Mouse (Mus musculus) erythroid progenitor cell, adult 5-6 weeks (primary cell): ENCODE results near the gene Zeb2. TPM values are rescaled to one million over a fixed set of nuclear protein-coding genes. Genes with fewer than 3 reads are reported as not detected.
A peak's percentile ranks its signal among the peaks of the same experiment; 100 is the strongest.

ENCODE experiments used
- ATAC-seq: replicated peaks from 2 replicates; pipeline ENCODE4 v1.8.0; 2016; ENCODE audit warnings: moderate number of reproducible peaks, mild to moderate bottlenecking, moderate TSS enrichment, inconsistent platforms; ENCODE audit not compliant: poor library complexity, low FRiP score, severe bottlenecking
- total RNA-seq, 2 experiments: library from RNA; stranded (forward) in 1 of 2; stranded (reverse) in 1 of 2; fragments of 150-400 nt in 1 of 2; fragments of 186-747, 209-891 nt in 1 of 2; gene quantifications; 2 replicates each; pipeline versions ENCODE4 v1.2.3 to v1.2.4; 2015 to 2017; ENCODE audit warnings: low replicate concordance in 2 of 2

Gene Zeb2
- total RNA-seq, 2 experiments from 2014 or later = 49.9 to 60.1 TPM

DNA sequence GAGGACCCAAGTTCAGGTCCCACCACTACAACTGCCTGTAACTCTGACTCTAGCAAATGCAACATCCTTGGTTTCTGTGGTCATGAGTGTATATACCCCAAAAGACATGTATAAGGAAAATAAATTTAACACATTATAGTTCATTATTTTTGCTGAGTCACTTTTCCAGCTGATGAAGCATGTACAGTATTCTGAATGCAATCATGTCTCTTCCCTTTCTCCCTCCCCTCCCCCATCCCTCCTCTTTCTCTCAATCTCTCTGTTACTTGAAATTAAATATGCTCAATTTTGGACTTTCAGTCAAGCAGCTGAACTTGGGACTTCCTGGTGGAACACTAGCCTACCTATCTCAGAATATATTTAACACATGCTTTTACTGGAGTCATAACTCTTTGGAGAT lies 77.7 kb downstream of the Zeb2 start:
- peak; percentile 45; the same call in 1 of the 2 replicates for ATAC-seq

DNA sequence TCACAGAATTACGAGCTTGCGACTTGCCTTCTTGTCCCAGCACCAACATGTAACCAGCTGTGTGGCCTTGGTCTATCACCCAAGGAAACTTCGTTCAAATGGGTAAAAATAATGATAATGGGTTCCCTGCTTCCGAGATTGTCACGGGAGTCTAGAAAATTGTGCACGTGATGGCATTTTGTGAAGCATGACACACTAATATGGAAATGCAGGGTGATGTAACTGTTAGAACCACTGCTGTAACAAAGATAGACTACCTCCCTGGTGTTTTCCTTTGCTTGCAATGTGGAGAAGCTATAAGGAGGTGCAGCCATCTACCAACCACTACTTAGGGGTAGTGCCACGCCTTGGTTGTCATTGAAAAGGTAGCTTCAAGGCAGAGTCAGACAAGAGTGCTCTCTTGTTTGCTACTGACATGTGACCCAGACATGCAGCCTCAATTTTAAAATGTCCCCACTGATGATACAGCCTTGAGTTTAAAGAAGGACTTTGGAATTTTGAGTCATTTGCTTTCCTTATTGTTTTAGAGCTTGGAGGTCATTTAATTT lies 89.0 kb downstream of the Zeb2 start:
- no peak for ATAC-seq

DNA sequence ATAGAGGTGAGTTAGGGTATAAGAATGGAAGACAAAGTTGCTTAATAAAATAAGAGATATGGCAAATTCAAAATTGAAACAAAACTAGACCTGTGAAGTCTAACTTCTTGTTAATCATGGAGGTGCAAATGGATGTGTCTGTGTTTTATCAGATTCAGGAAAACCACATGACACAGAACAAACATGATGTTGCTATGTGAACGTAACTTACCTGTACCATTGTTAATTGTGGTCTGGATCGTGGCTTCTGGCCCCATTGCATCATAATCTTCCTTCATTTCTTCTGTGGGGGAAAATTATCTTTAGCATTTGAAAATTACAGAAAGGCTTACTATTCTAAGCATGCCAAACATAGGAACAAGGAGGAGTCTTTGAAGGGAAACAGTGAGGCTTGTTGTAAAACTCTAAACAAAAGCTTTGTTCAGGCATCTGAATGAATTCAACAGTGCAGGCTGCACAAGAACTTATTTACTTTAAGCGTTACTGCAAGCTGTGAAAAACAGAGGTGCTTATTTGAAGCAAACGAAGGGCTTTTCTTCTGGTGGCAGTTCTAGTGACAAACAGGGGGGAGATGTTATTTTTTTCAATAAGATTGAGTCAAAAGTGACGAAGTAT lies 99.9 kb downstream of the Zeb2 start:
- ATAC-seq = no peak

DNA sequence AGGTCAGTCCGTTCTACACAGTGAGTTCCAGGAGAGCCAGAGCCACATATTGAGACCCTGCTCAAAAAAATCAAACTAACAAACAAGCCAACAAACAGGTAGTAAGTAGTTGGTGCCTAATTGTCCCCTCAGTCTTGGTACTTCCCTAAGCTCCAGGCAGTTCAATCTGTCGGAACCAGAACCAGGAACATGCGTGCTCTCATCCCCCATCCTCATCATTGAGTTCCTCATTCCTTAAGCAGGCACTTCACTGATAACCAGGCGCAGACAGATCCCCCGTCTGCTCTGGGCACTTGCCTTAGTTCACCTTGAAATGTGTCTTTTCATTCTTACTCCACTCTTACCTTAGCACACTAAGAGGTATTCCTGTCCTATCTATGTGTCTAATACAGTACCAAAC lies 103.9 kb downstream of the Zeb2 start:
- 0 out of 2 replicates have a peak, but pooled peaks have one; percentile 25 for ATAC-seq

DNA sequence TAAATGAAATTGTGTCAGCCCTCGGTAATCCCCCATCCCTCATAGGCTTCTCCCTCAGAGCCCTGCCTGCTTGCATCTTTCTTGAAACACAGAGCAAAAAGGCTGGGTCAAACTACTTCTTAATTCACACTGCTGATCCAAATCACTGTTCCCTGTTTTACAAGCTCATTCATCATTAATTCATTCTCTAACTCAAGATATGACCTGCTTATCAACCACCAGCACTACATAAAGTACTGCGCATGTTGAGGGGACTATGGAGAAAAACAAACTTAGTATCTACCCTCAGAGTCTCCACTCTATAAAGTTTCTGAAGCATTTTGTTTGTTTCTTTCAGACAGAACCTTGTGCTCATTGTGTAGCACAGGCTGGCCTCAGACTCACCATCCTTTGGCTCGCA lies 104.5 kb downstream of the Zeb2 start:
- no peak for ATAC-seq

DNA sequence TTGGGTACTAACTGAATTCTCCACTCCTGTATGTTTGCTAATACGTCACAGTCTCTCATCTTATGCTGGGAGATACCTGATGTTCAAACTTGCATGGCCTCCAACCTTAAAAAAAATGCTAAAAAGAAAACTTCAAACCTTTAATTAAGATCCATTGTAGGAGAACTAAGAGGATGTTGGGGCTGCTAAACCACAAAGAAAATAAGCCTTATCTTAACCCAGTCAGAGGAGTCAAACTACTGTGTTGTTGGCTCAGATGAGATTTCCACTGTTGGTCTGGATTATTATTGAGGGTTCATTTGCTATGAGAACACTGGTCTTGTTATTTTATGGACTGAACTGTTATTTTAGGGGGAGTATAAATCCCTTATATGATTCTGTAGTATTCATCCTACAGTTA lies 106.5 kb downstream of the Zeb2 start:
- no peak for ATAC-seq

DNA sequence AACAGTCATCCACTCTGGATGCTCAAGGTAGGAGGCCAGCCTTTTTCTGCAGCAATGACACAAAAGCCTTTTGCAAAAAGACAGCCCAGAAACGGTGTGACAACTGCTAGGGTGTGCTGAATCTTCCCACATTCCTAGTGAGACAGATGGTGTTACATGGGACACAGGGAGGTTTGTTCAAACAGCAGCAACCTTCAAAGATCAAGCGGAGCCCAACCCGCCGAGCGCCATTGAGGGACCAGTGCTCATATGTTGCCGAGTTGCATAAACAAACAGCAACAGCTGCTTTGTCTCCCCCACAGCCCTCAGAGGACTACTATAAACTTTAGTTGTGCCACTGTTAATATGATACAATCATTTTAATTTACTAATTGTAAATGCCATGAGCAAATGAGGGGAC lies 117.3 kb downstream of the Zeb2 start:
- no peak for ATAC-seq

DNA sequence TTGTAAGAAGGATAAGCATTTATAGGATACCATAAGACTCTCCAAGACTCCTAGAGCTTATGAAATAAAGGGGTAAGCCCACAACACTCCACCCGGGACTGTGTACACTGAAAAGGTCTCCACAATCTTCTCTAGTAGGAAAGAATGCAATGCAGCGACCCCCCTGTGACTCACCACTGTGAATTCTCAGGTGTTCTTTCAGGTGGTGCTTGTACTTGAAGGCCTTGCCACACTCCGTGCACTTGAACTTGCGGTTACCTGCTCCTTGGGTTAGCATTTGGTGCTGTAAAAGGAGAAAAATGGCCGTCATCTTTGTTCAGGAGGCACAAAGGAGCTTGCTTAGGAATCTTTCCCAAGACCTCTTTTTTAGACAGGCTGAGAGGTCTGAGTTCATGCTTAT lies 118.5 kb downstream of the Zeb2 start:
- ATAC-seq = no peak

DNA sequence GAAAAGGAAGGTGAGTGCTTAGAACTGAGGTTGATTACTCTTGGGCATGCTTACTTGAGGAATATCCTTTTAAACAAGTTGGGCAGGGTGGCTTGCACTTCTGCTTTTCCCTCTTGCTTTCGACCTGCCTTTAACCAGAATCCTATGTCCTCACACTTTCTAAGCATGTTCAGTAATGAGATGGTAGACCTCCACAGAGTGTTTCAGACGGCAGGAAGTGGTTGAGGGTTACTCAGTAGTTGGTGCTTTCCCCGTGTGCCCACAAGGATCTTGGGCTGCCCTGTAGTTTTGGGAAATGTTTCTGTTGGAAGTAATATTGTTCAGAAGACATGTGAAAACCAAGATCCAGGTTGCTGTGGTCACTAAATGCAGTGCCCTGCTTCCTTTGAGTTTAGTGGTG lies 135.5 kb downstream of the Zeb2 start:
- ATAC-seq = no peak

DNA sequence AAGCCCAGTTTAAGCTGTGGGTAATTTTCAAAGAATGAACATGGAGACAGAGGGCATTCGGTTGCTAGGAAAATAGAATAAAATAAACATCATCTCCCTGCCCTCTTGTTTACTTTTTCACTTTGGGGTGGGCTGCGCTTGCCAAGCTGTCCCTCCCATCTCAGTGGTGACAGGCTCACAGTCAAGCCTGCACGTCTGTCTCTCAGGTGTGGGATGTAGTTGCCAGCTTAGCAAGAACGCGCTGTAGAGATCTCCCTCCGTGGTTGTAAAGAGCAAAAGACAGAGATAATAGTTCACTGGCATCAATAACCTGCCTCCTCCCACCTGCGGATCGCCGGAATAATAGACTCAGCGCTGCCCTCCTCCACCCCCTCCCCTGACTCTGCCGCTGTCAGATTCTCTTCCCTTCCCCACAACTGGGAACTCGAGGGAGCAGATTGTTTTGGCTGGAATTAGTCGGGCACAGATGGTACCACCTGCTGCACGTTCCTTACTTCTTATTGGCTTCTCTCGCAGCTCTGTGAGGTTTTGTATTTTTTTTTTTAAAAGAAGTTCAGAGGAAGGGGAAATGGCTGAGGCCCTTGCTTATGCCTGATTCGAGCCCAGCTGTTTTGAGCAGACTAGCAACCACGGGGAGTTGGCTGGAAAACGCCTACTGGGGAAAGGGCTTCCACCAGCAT lies 138.0 kb downstream of the Zeb2 start:
- ATAC-seq = no peak

DNA sequence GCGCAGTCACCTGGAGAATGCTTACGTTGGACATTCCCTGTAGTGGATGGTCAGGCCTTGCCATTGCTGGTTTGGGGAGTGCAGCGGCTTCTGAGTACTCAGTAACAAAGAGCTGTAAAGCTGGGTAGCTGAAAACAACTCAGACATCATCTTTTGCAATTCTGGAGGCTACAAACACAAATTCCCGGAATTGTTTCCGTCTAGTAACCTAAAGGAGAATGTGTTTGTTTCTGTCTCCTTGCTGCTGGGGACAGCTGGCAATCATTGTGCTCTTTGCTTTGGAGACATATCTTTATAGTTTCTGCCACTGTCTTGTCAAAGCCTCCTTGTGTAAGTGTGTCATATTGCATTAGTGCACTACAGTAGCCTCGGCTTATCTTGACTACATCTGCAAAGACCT lies 139.2 kb downstream of the Zeb2 start:
- ATAC-seq = no peak

DNA sequence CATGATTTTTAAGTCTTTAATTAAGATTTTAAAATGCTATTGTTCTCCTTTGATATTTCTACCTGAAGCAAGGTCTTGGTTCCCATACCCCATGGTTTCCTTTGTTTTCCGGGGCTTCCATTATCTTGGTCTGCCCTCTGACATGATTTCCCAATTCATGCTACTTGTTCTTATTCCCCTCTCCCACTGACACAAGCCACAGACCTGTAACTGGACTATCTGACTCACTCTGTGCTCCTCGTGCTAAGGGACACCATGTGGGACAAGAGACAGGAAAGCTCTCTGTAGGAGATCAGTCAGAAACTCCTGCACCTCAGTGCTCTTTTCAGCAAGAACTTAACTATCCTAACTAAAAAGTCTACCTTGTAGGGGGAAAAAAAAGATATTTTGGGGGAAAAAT lies 139.6 kb downstream of the Zeb2 start:
- ATAC-seq = no peak

DNA sequence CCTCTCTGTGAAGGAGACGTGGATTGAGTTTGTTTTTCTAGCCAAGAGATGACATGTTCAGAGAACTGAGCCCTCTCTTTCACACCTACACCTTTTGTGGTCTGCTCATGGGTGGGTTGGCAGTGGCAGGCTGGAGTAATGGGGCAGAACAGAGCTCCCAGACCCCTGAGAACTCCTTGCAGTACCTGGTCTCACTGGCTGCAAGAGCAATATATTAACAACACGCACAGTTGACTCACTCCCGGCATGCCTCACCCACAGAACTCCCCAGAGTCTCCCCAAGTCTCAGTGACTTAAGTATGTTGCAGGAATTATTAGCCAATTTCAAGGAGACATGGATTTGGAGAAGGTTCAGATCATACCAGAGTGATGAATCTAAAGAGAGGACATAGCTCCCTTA lies 140.1 kb downstream of the Zeb2 start:
- ATAC-seq = no peak

DNA sequence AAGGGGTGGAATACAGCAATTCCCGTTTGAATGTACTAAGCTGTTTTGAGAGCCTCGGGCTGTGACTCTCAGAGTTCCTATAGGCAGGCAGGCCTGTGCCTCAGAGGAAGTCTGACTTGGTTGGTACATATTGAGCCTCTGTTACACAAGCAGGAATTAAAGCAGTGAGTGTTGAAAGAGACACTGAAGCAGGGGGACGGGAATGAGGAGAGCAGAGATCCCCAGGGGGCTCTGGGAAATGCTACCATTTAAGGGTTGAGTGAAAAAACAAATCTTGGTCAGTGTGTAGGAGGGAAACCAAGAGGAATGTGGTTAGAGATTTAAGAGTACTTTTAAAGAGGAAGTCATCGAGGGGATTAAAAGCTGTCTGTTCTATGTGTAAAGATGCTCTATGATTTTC lies 140.7 kb downstream of the Zeb2 start:
- no peak for ATAC-seq

DNA sequence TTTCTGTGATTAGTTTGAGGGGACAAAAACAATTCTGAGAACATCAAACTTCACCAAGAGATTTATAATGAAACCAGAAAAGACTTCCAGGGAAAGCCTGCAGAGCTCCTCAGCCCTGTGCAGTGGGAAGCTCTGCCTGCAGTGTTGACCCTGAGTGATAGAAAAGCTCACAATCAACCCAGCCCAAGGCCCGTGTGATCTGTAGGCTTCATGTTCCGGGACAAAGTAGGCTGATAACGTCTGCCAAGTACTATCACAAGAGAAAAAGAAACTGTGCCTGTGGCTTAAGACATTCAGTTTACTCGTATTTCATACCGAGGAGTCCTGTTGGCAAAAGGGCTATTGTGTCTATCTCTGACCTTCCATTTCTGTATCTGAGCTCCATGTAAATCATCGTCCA lies 143.4 kb downstream of the Zeb2 start:
- 0 out of 2 replicates have a peak, but pooled peaks have one; percentile 11 for ATAC-seq

DNA sequence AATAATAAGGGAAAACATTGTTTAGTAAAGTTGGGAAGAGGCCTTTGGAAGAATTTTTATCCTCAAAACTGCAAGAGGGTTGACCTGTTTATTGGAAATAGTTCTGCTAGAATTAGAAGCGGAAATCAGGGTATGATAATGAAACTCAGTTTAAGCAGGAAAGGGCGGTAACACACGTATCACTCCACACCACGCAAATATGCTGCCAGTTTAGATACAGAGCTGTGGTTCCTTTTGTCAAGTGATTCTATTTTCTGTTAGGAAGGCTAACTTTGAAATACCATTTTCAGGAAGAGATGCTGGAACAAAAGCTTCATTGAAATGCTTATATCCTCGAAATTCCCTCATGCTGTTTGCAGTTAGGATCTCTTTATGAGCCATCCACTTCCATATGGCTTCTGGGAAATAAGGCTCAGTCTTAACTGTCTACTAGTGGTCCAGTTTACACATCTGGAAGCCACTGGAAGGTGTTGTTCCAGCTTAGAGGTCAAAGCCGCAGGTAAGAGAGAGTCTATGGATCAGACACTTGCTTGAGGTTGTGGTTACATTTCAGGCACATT lies 147.0 kb downstream of the Zeb2 start:
- ATAC-seq = no peak; the same call in 1 of the 2 replicates

DNA sequence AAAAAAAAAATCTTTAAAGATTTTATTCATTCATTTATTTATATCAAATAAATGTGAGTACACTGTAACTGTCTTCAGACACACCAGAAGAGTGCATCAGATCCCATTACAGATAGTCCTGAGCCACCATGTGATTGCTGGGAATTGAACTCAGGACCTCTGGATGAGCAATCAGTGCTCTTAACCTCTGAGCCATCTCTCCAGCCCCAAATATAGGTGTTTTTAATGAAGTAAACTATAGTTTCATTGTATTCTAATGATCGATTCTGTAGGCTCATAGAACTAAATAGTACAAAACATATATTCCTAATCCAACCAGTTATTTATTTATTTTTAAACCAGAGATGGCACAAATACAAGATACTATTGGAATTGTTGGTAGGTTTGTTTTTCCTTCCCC lies 147.6 kb downstream of the Zeb2 start:
- ATAC-seq = no peak

DNA sequence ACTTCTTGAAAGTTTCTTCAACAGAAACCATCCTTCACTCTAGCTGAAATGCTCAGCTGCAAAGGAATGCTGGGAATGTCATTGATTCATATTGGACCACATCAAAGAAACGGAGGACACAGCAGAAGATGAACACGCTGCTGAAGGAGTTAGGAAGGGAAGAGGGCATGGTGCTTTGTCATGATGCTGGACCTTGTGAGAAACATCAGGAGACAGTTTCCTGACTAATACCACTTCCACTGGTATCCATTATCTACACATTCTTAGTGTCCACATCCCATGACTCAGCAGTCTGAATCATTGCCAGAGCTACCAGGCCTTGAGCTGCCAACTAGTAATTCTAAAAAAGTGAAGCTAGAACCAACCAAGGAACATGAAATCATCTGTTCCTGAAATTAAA lies 148.0 kb downstream of the Zeb2 start:
- peak; percentile 87 for ATAC-seq

DNA sequence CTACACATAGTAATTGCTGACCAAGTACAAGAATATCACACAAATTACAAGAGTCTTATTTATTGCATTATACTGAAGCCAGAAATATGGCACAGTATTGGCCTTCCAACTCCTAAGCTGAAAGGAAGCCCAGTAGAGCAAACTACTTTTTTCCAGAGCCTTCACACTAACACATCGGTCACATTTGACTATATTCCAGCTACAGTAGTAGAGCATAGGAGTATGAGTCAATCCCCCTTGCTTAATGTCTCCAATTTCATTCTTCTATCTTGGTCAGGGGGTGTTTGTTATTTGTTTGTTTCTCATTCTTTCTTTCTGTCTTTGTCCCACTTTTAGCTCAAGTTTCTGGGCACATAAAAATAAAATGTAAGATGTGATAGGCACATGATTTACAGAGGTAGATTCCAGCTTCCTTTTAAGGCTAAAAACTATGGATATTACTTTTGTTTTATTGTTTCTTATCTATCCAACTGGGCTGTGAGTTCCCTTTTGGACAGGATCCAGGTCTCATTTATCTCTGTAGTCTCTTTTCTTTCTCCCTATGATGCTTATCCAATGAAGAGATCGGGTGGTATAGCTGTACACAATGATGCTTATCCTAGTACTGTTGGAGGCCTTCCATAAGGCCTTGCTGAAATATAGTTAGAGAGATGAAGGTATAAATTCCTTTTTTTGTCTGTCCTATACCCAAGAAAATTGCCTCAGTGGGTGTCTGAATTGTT lies 151.2 kb downstream of the Zeb2 start:
- no peak for ATAC-seq

DNA sequence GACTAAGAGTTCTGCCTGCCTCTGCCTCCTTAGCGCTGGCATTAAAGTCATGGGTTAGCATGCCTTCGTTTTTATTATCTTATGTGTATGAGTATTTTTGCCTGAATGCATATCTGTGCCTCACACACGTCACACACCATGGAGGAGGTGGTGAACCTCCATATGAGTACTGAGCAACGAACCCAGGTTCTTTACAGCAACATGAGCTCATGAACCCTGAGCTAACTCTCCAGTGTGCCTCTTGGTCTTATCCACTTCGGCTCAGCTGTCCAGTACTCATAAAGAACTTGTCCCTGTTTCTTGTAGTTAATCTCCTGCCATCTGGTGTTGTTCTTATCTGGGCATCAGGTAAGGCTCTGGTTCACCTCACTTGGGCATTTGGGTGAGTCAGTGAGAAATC lies 154.6 kb downstream of the Zeb2 start:
- no peak for ATAC-seq

DNA sequence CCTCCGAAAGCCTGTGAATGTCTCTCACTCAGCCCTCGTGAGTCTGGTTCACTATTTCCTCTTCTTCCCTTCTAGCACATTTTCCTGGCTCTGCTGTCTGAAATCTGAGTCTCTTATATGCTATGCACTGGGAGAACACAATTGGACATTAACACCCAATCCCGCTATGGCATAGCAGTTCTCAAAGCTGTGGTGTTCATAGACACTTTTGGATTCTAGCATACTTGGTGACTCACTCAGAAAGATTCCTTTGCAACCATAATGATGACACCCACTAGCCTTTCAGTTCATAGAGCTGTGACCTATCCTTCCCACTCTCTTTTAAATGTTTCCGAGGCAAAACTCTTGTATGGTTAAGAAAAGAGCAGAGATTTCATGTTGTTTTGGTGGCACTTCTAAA lies 156.0 kb downstream of the Zeb2 start:
- ATAC-seq = no peak
